ENCODE assay signal across 10 mouse cellular contexts in genomic region chr13:82949541-82949940, GRCm38 (mm10).
DNase-seq lines count a peak whose midpoint lies in the region; ATAC-seq lines count a peak whose summit lies in the region.
"Had no signal": no experiment of that assay in that cellular context is flagged by ENCODE, and none has a peak within 500 bp of the region (broad histone marks: within the 10 kb centered on the region; RNA-seq: fewer than 3 reads in every experiment).

No protein-coding gene starts in this region.

- DNase-seq in heart, adult 18-20 months: peak; percentile 16 to 49
- no peak for DNase-seq in heart, postnatal 25 days (ENCODE audit: low spot score)
- peak; percentile 73 for DNase-seq in right cerebral cortex, adult 18-20 months
- no peak for DNase-seq in right cerebral cortex, postnatal 4 days
- peak; percentile 12 to 75 for DNase-seq in layer of hippocampus, adult 18-20 months (ENCODE audit: low spot score in 2 of 2)
- DNase-seq in kidney, postnatal 14 days: no peak
- DNase-seq: kidney, postnatal 10 days had no signal

- intact Hi-C loops in heart, postnatal 25 days (cut with DNase I): no loop called here

- ATAC-seq in monocyte, adult 5-6 weeks (replicated peaks; ENCODE audit: insufficient number of reproducible peaks, low FRiP score, low TSS enrichment, poor library complexity, severe bottlenecking): peak; percentile 43; the same call in 1 of the 2 replicates
- ATAC-seq in CD4-positive, CD25-positive, alpha-beta regulatory T cell, adult 4 months: no peak
- ATAC-seq: forebrain, embryonic 16.5 days had no signal

Comparison
In these comparisons a context has a peak if more than half of its experiments do, and no peak if none do; other contexts are left out.
1. DNase-seq: peak in heart, adult 18-20 months (2 of 2), right cerebral cortex, adult 18-20 months (single experiment) and layer of hippocampus, adult 18-20 months (2 of 2); none in heart, postnatal 25 days (single experiment), right cerebral cortex, postnatal 4 days (single experiment) and kidney, postnatal 14 days (single experiment).